Mouse (Mus musculus) ovary, postnatal 36 days (tissue): ENCODE data around the gene Cacna2d3.

Experiments used
- DNase-seq: peaks from one replicate; pipeline ENCODE4 v3.0.0; 2022; ENCODE audit warnings: low spot score, mixed read lengths

Cacna2d3 gene

GRCm38 (mm10) chr14:29721488-29722385 is at the start of gene Cacna2d3:
Gene Cacna2d3, minus strand, starts transcription at chr14:29721864.
- peak; percentile 76 for DNase-seq

DNA sequence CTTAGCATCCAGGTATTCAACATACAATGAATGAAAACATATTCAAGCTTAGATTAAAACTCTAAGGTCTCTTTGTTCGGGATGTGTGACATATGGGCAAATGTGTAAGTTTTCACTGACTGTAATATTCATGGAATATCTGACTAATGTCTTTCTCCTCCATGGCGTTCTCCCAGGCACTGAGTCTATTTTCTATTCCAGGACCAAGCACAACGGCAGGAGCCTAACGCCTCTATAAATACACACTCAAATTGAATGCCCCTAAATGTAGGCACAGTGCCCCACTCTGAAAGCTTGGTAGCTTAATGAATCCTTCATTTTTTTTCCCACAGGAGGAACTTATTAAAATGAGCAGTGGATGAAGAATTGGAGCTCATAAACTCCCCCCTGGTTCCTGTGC is 47.8 kb upstream of the Cacna2d3 start:
- DNase-seq: no peak

DNA sequence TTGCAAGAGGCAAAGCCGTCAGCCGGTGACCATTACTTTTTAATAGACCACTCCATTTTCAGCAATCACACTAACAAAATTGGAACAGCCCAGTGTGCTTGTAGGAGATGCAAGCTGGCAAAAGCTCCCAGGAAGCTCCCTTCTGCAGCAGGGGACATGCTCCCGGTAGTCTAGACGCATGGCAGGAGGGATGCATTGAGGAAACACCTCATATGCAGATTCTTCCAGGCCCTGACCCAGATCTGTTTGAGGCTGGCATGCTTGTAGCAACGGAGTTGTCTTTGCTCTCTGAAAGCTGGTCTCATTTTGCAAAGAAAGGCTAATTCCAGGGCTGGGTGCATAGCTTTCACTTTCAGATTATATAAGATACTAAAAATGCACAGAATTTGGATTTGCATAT is 31.2 kb upstream of the Cacna2d3 start:
- no peak for DNase-seq

DNA sequence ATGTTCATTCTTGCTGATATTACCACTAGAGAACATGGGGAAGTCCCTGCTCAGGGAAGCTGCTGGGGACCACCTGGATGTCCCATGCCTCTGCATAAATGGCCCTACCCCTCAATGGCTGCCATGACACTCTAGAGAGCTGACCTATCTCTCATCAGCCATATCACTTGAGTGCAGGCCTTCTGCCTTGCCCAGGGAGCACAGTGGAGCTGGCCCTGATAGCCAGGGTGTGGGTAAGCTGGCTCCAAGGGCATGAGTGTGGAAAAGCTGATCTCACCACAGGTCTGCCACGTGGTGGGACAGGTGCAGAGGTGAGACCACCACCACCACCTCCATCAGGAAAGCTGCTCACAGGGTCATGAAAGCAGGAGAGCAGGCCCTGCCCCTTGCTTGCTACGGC is 17.1 kb upstream of the Cacna2d3 start:
- no peak for DNase-seq

GRCm38 (mm10) chr14:29730256-29730655 is 8.6 kb upstream of the Cacna2d3 start:
- no peak for DNase-seq

DNA sequence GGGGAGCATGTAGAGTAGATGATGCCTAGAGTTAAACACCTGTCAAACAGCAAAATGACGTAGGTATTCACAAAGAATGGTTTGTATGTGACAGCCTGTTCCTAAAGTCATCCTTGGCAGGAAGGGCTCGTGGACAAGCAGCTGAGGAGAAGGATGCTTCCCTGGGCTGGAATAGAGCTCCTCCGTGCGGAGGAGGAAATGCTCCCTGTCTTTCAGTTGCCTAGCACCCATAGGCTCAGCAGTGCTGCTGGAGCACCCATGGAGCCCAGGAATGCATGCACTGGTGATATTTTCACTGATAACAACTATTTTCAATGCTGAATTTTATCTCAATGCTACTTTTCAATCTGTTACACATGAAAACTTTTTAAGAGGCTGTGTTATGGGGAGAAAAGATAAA is 7.3 kb upstream of the Cacna2d3 start:
- no peak for DNase-seq

GRCm38 (mm10) chr14:29727596-29727995 is 5.9 kb upstream of the Cacna2d3 start:
- no peak for DNase-seq

DNA sequence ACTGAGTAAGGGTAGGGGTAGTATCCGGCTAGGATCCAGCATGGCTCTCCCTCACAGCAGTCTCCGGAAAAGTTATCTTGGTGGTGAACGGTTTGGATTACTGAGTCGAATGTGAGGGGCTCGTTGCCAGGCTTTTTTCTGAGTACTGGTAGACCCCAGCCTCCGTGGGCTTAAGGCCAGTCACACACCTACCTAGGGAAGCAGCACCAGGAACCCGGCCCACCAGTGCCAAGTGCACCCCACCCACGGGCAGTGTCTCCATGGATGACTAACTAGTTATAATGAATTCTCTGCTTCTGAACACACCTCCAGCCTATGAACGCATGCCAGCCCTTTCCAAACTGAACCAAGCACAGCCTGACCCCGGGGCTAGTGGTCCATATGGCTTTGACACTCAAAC is 1.6 kb upstream of the Cacna2d3 start:
- DNase-seq: peak; percentile 11

- peak; percentile 33 for DNase-seq
Observed at GRCm38 (mm10) chr14:29722386-29723221, 940 bp upstream of the Cacna2d3 start.

- DNase-seq: no peak
Observed at GRCm38 (mm10) chr14:29721131-29721487, 555 bp downstream of the Cacna2d3 start.

DNA sequence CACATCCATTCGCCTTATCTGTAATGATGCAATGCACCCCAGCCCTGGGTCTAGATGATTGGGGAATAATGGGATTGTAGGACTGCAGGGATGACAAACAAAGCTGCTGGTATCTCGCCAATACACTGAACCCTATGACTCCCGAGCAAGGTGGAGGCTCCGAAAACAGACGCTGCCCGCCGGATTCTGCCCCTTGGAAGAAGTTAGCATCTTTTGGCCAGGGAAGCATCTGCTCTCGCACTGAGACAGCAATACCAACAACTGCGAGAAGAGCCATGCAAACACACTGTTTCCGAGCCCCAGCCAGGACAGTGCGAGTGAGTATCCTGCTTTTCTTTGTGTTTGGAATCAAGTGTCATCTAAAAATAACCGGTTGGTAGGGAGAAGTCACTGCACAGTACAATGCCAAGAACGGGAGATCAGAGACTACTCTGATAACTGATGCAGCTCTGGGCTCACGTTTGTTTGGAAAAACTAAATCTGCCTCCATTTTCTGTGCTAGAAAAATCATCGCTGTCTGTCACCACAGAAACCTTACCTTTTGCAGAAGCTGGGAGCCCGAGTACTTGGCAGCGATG is 1.2 kb downstream of the Cacna2d3 start:
- DNase-seq: no peak

GRCm38 (mm10) chr14:29712621-29713020 is 9.0 kb downstream of the Cacna2d3 start:
- DNase-seq: no peak

DNA sequence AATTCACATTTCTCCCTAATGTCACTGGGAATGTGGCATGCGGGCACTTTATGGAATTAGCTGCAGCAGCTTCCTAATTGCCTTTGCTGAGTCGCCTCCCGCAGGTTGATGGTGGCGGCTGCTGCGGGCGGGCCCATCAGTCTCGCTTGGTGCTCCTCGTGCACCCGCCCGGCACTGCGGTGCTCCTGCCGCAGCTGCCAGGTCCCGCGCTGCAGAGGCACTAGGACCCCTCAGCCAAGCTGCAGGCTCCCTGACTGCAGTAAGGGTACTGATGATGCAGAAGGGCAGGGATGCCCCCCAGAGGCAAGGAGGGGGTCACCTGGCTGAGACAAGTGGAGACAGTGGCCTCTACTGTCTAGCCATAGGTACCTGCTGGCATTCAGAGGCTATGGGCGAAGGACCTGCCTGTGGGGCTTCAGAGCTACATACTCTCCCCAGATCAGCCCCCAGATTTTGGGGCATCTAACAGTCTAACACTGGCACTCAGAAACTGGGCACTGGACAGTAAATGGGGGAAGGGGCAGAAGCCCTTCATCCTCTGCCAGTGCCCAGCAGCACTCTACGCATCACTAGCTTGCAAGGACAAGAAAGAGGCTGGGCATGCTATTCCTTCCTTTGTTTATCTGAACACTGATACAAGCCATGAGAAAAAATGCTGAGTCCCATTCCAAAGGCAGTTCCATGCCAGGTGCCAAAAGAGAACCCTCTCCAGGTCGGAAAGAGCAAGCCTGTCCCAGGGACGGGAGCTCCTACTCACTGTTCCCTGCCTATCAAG is 13.9 kb downstream of the Cacna2d3 start:
- DNase-seq: no peak

- DNase-seq: no peak
Observed at GRCm38 (mm10) chr14:29702762-29703161, 18.9 kb downstream of the Cacna2d3 start.

DNA sequence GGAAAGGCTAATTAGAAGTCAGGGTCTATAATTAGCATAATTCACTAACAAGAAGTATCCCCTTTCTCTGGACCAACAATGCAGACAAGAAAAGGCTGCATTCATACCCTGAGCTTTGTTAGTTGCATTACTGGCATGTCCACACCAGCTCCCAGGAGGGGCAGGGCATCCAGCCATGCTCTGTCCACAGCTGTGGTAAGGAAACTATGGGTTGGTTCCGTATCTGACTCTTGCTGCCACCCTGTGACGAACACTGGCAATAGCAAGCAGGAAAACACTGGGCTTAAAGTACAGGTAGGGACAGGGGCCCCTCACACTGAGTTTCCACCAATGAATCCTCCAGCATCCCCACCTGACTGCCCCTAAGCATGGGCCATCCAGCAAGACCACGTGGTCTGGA is 25.5 kb downstream of the Cacna2d3 start:
- DNase-seq: peak; percentile 16

GRCm38 (mm10) chr14:29672436-29673050 is 49.1 kb downstream of the Cacna2d3 start:
- no peak for DNase-seq

GRCm38 (mm10) chr14:29669826-29670225 is 51.8 kb downstream of the Cacna2d3 start:
- no peak for DNase-seq

DNA sequence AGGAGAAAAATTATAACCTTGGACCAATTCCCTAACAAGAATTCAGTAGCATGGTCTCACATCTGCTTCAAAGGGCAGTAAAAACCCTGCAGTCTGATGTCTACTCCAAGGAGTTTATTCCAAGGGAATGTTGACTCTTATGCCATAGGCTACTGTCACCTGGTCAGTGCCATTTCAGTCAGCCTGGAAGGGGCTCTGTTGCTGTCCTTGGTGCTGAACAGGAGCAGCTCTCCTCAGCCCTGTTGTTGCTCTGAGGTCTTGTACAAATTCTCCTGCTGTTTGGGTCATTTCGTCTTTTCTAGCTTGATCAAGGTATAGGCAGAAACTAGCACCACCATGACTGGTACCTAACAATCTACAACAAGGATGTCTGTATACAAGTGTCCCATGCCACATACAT is 64.7 kb downstream of the Cacna2d3 start:
- peak; percentile 21 for DNase-seq

DNA sequence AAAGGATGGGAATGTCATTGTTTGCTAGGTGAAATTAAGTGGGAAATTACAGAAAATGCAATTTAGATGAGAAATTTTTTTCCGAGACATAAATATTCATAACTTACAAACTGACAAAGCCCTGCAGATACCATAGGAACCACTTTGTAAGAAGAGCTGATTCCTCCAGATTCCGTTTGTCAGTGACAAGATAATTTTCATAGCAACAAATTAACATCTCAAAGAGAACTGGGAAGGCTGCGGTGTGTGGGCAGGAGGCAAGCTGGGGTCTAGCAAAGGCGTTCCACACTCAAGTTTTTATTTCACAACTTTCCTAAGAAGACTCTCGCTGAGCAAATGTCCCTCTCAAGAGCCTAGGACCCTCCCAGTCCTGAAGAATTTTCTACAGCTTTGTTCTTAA is 71.1 kb downstream of the Cacna2d3 start:
- no peak for DNase-seq

DNA sequence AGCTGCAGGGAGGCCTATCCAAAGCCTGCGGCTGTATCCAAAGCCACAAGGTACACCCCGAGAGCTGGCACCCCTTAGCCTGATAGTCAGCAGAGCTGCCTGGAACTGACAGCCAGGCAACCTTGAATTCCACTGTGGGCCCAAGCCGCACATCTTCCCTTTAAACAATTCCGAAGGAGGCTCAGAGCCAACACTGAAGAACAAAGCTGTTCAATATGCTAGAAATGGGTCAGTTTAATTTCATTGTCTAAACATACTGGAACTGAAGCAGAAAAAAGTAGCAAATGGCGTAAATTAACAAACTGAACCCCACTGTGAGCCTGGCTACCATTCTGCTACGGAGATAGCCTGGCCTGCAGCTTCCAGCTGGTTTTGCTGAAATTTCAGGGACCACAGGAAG is 72.9 kb downstream of the Cacna2d3 start:
- DNase-seq: no peak

DNA sequence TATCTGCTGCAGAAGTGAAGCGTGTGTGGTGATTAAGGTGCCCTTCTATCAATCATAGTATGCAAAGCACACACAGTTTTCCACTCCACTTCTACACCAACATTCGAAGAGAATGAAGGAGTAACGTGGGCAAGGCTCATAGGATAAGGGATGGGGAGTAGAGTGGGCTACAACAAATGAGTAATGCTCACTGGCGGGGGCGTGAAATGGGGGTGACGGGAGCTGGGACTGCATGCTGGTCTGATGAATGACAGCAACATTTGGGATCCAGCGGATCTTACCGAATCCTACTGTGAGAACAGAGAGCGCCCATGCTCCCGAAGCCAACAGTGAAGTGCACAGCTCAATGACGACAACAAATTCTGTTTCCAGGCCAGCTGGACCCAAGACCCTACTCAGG is 76.2 kb downstream of the Cacna2d3 start:
- no peak for DNase-seq

DNA sequence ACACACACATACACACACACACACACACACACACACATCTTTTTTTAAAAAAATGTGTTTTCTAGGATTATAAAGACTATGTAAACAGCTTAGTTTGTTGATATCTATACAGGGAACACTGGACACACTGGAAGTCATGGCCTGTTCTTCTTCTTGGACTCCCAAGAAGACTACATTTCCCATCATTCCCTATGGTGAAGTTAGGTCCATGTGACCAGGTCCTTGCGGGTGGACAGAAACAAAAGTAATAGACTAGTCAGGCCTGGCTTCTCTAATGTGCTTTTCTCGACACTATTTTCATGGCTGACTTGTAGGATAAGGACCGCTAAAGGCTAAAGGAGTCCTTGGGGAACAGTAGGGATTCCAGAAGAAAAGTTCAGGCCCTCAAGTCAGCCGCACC is 78.4 kb downstream of the Cacna2d3 start:
- DNase-seq: no peak
